Mouse (Mus musculus) liver, embryonic 12.5 days (tissue): ENCODE measurements around the gene Nwd2. TPM values are rescaled to one million over a fixed set of nuclear protein-coding genes. Genes with fewer than 3 reads are reported as not detected.

Experiments
- ATAC-seq: fragments of 200-750 bp; cut with Nextera tagmentation; 2 replicates; pipeline ENCODE4 v1.8.0; 2017; ENCODE audit warnings: moderate number of reproducible peaks, mild to moderate bottlenecking, moderate library complexity
- H3K27ac ChIP-seq: fragments of 300-500 bp; sonication (generic); 2 replicates; pipeline ENCODE4 v1.5.1; 2016; ENCODE audit warnings: mild to moderate bottlenecking
- H3K27me3 ChIP-seq: fragments of 300-500 bp; sonication (generic); replicated peaks from 2 replicates; pipeline ENCODE4 v1.6.1; 2016; ENCODE audit warnings: mild to moderate bottlenecking, moderate library complexity
- H3K36me3 ChIP-seq: fragments of 300-500 bp; sonication (generic); 2 replicates; pipeline ENCODE4 v1.6.1; 2016; ENCODE audit warnings: mild to moderate bottlenecking, moderate library complexity
- H3K4me1 ChIP-seq: fragments of 300-500 bp; sonication (generic); 2 replicates; pipeline ENCODE4 v1.6.1; 2016
- H3K4me2 ChIP-seq: fragments of 300-500 bp; sonication (generic); 2 replicates; pipeline ENCODE4 v1.6.1; 2016; ENCODE audit warnings: mild to moderate bottlenecking, moderate library complexity
- H3K4me3 ChIP-seq: fragments of 300-500 bp; sonication (generic); 2 replicates; pipeline ENCODE4 v1.5.1; 2016; ENCODE audit warnings: mild to moderate bottlenecking, moderate library complexity
- H3K9ac ChIP-seq: fragments of 300-500 bp; sonication (generic); 2 replicates; pipeline ENCODE4 v1.6.1; 2016; ENCODE audit warnings: mild to moderate bottlenecking, moderate library complexity
- H3K9me3 ChIP-seq: fragments of 300-500 bp; sonication (generic); replicated peaks from 2 replicates; pipeline ENCODE4 v1.6.1; 2016; ENCODE audit warnings: mild to moderate bottlenecking, moderate library complexity
- WGBS: fragments of 180-500 bp; shearing (Covaris S2); methylation state at CpG from one replicate; pipeline ENCODE4 v1.1.7; 2016; ENCODE audit not compliant: insufficient replicate concordance; 5-methylcytosine and 5-hydroxymethylcytosine counted together
- polyA plus RNA-seq: library from polyadenylated mRNA; unstranded; fragments of >200 nt; fragmentation: Nextera tagmentation; extraction: Ambion mirVana; gene quantifications from 2 replicates; pipeline ENCODE4 v1.2.1, GENCODE M21; 2016

Gene Nwd2
- not detected in 2 replicates for polyA plus RNA-seq

DNA sequence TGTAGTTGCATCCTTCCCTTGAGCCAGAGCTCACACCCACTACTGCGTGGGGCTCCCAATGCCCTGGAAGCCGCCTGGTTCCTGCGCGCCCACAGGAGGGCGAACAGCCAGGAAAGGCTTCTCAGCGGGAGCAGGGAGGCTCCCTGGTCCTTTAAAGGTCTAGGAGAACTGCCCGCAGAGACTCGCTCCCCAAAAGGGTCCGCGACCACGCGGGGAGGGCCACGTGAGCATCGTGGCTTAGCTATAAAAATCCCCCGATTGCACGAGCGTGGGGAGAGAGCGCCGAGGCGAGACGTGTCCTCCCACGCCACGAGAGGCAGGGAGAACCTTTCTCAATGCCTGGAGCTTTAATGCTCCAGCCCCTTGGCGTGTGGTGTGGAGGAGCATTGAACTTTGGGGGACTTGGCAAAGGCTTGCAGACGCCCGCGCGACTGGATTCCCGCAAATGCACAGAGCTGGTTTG, at the start of gene Nwd2:
Gene Nwd2, plus strand, starts transcription at position 33 of the 463 bp plus-strand sequence.
- no peak within 1 kb of the TSS for H3K27ac ChIP-seq
- H3K9ac ChIP-seq, result no peak within 1 kb of the TSS
- H3K4me1 ChIP-seq, result no peaks in the 10 kb centered on the region
- no peaks in the 10 kb centered on the region for H3K36me3 ChIP-seq
- no peaks in the 10 kb centered on the region for H3K9me3 ChIP-seq
- peak within 1 kb of the TSS; percentile 56 for H3K4me2 ChIP-seq
- H3K4me3 ChIP-seq, result peak within 1 kb of the TSS; percentile 30
- peaks cover 47% of the 10 kb centered on the region for H3K27me3 ChIP-seq
- ATAC-seq, result no peak
- 2% methylated on average over 29 of the region's 29 CpGs for WGBS

DNA sequence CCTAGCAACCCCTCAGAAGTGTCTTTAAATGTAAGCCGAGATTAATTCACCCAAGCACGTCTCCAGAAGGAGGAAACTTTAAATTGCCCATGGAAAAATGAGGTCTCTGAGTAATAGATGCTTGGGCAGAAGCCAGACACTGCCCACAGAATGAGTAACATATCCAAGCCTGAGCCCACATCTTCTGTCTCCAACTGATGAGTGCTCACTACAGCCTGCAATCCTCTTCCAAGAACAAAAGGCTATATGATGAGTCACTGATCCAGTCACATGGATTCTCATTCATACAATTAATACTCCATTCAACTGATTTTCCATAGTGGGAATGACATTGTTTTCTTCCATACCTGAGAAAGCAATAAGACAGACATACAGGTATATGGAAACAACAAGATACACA, 41.5 kb upstream of the Nwd2 start:
- Histone ChIP-seq H3K27me3 (no peaks in the 10 kb centered on the region), H3K9me3 (no peaks in the 10 kb centered on the region), H3K4me3 (no peak overlapping the region), H3K9ac (no peak overlapping the region), H3K27ac (no peak overlapping the region), H3K36me3 (no peaks in the 10 kb centered on the region), H3K4me1 (no peaks in the 10 kb centered on the region), H3K4me2 (no peak overlapping the region)
- ATAC-seq, result no peak
- 57% methylated on average over 2 of the region's 2 CpGs for WGBS

- no peaks in the 10 kb centered on the region for H3K36me3 ChIP-seq
- H3K9me3 ChIP-seq, result no peaks in the 10 kb centered on the region
- H3K4me1 ChIP-seq, result no peaks in the 10 kb centered on the region
- no peaks in the 10 kb centered on the region for H3K27me3 ChIP-seq
- no peak overlapping the region for H3K4me3 ChIP-seq
- H3K27ac ChIP-seq, result no peak overlapping the region
- H3K4me2 ChIP-seq, result no peak overlapping the region
- no peak for ATAC-seq
- H3K9ac ChIP-seq, result no peak overlapping the region
- 51% methylated on average over 3 of the region's 3 CpGs for WGBS
These were observed 31.9 kb upstream of the Nwd2 start for GRCm38 (mm10) chr5:63616792-63617668.

DNA sequence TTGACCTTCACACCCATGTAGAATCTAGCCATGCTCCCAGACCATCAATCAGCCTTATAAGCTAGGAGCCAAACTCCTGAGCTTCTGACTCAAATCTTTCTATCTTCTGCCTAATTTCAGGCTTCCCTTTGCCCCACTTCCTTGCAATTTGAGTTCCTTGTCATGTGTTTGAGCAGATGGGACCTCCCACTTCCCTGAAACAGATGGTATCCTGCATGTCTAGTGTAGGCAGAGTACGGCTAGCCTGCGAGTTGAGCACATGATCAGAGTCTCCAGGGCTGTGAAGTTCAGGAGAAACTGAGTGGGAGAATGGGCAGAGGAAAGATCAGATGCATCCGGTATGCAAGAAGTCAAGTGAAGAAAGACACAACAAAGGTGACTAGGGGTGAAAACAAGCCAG, 24.8 kb upstream of the Nwd2 start:
- 56% methylated on average over 3 of the region's 3 CpGs for WGBS
- no peaks in the 10 kb centered on the region for H3K4me1 ChIP-seq
- no peak for ATAC-seq
- no peak overlapping the region for H3K9ac ChIP-seq
- H3K4me3 ChIP-seq, result no peak overlapping the region
- no peaks in the 10 kb centered on the region for H3K27me3 ChIP-seq
- no peak overlapping the region for H3K4me2 ChIP-seq
- no peaks in the 10 kb centered on the region for H3K36me3 ChIP-seq
- H3K27ac ChIP-seq, result no peak overlapping the region
- H3K9me3 ChIP-seq, result no peaks in the 10 kb centered on the region

DNA sequence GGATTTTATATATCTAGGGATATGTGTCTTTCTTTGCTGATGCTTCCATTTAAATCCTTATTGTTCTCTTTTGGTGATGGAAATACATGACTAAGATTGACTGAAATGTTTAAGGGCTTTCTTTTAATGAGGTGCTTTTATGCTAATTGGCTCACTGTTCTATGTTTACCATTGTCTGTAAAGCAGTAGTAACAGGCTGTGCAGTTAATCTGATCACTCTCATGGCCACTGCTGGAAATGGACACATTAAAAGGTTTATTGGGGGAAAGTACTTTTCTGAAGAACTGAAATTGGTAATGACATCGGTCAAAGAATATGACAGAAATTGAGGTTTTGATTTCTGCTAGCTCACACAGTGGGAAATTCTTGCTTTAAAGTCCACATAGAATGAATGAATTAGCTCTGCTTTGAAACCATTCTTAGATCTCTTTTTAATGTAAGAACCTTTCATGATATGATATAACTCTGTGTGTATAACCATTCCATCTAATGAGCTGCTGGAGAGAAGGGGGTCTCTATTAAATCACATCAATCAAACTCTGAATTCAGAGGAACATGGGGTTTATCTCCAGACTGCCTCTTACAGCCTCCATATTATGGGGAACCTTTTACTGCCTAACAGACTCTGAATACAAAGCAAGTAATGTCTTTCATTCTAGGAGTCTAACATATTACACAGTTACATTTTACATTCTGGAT, 20.9 kb upstream of the Nwd2 start:
- H3K4me2 ChIP-seq, result no peak overlapping the region
- no peaks in the 10 kb centered on the region for H3K9me3 ChIP-seq
- WGBS, result 81% methylated on average over 1 of the region's 1 CpGs
- no peak overlapping the region for H3K27ac ChIP-seq
- H3K4me3 ChIP-seq, result no peak overlapping the region
- H3K27me3 ChIP-seq, result no peaks in the 10 kb centered on the region
- no peak overlapping the region for H3K9ac ChIP-seq
- ATAC-seq, result no peak
- H3K4me1 ChIP-seq, result no peaks in the 10 kb centered on the region
- H3K36me3 ChIP-seq, result no peaks in the 10 kb centered on the region

- Histone ChIP-seq H3K9ac (no peak overlapping the region), H3K27ac (no peak overlapping the region), H3K36me3 (no peaks in the 10 kb centered on the region), H3K4me2 (no peak overlapping the region), H3K27me3 (no peaks in the 10 kb centered on the region), H3K4me1 (no peaks in the 10 kb centered on the region), H3K9me3 (no peaks in the 10 kb centered on the region), H3K4me3 (no peak overlapping the region)
- WGBS, result 46% methylated on average over 3 of the region's 3 CpGs
- no peak for ATAC-seq
These were observed 20.4 kb upstream of the Nwd2 start for GRCm38 (mm10) chr5:63628531-63628871.

GRCm38 (mm10) chr5:63634636-63635035, 14.3 kb upstream of the Nwd2 start:
- Histone ChIP-seq H3K4me1 (no peaks in the 10 kb centered on the region), H3K4me3 (no peak overlapping the region), H3K9ac (no peak overlapping the region), H3K4me2 (no peak overlapping the region), H3K27ac (no peak overlapping the region), H3K27me3 (no peaks in the 10 kb centered on the region), H3K36me3 (no peaks in the 10 kb centered on the region), H3K9me3 (no peaks in the 10 kb centered on the region)
- ATAC-seq, result no peak
- WGBS, result 36% methylated on average over 2 of the region's 2 CpGs

DNA sequence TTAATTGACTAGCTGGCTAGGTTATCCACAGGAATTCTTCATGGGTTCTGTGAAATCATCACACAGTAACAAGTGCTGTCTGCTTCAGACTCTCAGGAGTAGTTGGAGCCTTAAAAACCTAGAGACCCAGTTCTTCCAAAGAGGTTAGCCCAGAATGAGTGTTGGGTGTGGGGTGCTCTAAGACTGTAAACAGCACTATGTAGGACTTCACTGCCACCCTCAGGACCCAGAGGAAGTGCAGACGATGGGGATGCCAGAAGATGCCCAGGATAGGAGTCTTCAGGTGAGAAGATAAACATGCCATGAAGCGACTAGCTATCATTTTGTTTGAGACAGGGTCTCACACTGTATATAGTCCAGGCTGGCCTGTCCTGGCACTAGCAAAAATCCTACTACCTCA, 715 bp upstream of the Nwd2 start:
- ATAC-seq, result no peak
- 15% methylated on average over 2 of the region's 2 CpGs for WGBS
- no peak overlapping the region for H3K9ac ChIP-seq
- H3K27ac ChIP-seq, result no peak overlapping the region
- H3K4me1 ChIP-seq, result no peaks in the 10 kb centered on the region
- no peak overlapping the region for H3K4me3 ChIP-seq
- H3K27me3 ChIP-seq, result peaks cover 47% of the 10 kb centered on the region
- no peak overlapping the region for H3K4me2 ChIP-seq
- H3K9me3 ChIP-seq, result no peaks in the 10 kb centered on the region
- H3K36me3 ChIP-seq, result no peaks in the 10 kb centered on the region

DNA sequence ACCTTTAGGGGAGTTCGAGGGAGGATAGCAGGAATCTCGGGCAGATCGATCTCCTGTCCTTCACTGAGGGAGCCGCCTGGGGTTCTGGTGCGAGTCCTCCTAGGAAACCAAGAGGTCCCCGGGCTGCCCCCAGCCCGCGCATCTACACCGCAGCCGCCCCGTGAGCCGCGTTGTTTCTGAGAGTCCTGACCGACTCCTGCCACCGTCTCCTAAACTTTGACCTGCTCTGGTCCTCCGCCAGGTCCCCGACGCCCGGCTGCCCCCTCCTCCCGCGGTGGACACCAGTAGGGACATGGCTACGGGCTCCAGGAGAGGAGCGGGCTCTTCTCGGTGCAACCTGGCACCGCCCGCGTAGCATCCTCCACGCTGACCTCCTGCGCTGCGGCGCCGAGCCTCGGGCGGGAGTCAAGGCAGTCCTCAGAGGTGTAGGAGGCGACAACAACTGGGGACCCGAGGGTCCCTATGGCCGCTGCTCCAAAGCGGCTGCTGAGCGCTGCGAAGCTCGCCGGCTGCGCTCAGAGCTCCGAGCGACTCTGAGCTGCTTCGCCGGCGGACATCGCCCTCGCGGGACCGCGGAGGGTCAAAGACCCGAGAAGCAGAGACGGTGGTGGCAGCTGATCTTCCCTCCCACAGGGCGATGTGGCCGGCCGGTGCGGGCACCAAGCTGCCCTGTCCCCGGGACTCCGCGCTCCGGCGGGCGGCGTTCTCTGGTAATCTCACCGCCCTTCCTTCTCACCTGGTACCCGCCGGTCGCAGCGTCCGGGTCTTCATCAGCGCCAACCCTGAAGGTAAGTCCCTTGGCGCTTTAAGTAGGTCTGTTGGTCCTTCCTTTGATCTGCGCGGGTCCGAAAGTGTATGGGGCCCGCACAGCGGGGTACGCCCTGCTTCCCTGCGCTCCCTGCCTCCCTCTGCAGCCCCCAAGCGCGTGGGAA, 897 bp downstream of the Nwd2 start:
- no peaks in the 10 kb centered on the region for H3K36me3 ChIP-seq
- H3K27ac ChIP-seq, result no peak overlapping the region
- no peaks in the 10 kb centered on the region for H3K4me1 ChIP-seq
- no peaks in the 10 kb centered on the region for H3K9me3 ChIP-seq
- H3K4me2 ChIP-seq, result peak overlapping the region; percentile 56
- peaks cover 47% of the 10 kb centered on the region for H3K27me3 ChIP-seq
- H3K9ac ChIP-seq, result no peak overlapping the region
- WGBS, result 2% methylated on average over 81 of the region's 83 CpGs
- peak overlapping the region; percentile 30 for H3K4me3 ChIP-seq
- ATAC-seq, result no peak

DNA sequence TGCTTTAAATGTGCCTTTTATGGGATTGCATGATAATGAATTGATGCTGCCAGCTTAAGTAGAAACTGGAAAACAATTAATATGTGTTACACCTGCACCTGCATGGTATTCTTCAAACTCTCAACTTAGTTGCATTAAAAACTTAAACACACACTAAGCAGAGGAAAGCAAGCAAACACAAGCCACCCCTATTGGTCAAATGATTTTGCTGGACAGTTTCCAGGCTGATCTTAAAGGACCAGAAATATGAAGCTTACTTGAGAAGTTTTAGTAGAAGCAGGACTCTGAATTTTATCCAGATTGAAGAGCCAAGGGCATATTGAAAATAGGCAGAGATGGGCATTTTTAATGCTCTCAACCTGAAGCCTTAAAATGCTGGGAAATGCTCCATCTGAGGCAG, 2.9 kb downstream of the Nwd2 start:
- Histone ChIP-seq H3K36me3 (no peaks in the 10 kb centered on the region), H3K4me3 (no peak overlapping the region)

GRCm38 (mm10) chr5:63652705-63653104, 3.8 kb downstream of the Nwd2 start:
- Histone ChIP-seq H3K9ac (no peak overlapping the region), H3K27ac (no peak overlapping the region), H3K4me3 (no peak overlapping the region), H3K4me2 (no peak overlapping the region), H3K27me3 (peaks cover 47% of the 10 kb centered on the region), H3K4me1 (no peaks in the 10 kb centered on the region), H3K9me3 (no peaks in the 10 kb centered on the region), H3K36me3 (no peaks in the 10 kb centered on the region)
- 51% methylated on average over 2 of the region's 2 CpGs for WGBS
- no peak for ATAC-seq

More for the DNA sequence above, 2.9 kb downstream of the Nwd2 start:
- Histone ChIP-seq H3K27ac (no peak overlapping the region), H3K9me3 (no peaks in the 10 kb centered on the region), H3K9ac (no peak overlapping the region), H3K27me3 (peaks cover 47% of the 10 kb centered on the region), H3K4me2 (no peak overlapping the region), H3K4me1 (no peaks in the 10 kb centered on the region)
- ATAC-seq, result no peak

GRCm38 (mm10) chr5:63666884-63667283, 18.0 kb downstream of the Nwd2 start:
- Histone ChIP-seq H3K36me3 (no peaks in the 10 kb centered on the region), H3K27me3 (no peaks in the 10 kb centered on the region), H3K4me1 (no peaks in the 10 kb centered on the region), H3K4me2 (no peak overlapping the region), H3K27ac (no peak overlapping the region), H3K9me3 (0 out of 2 replicates have a peak, but pooled peaks cover 2% of the 10 kb centered on the region), H3K9ac (no peak overlapping the region), H3K4me3 (no peak overlapping the region)
- 73% methylated on average over 5 of the region's 5 CpGs for WGBS
- no peak for ATAC-seq
